Mouse (Mus musculus) liver, embryonic 16.5 days (tissue): ENCODE results near the gene Etfa. TPM values are rescaled to one million over a fixed set of nuclear protein-coding genes. Genes with fewer than 3 reads are reported as not detected.

Experiments used
- ATAC-seq: fragments of 200-750 bp; cut with Nextera tagmentation; 2 replicates; pipeline ENCODE4 v1.8.0; 2017; ENCODE audit warnings: low read depth, mild to moderate bottlenecking, moderate number of reproducible peaks, moderate library complexity
- H3K27ac ChIP-seq: fragments of 300-500 bp; sonication (generic); 2 replicates; pipeline ENCODE4 v1.5.1; 2014; ENCODE audit warnings: mild to moderate bottlenecking, low read length
- H3K27me3 ChIP-seq: fragments of 300-500 bp; sonication (generic); 2 replicates; pipeline ENCODE4 v1.6.1; 2014; ENCODE audit warnings: low read depth, low read length, mixed read lengths; ENCODE audit not compliant: control insufficient read depth, insufficient read depth
- H3K36me3 ChIP-seq: fragments of 300-500 bp; sonication (generic); 2 replicates; pipeline ENCODE4 v1.6.1; 2014; ENCODE audit warnings: mild to moderate bottlenecking; ENCODE audit not compliant: control insufficient read depth, insufficient read depth
- H3K4me1 ChIP-seq: fragments of 300-500 bp; sonication (generic); 2 replicates; pipeline ENCODE4 v1.6.1; 2014; ENCODE audit warnings: low read depth, low read length, mixed read lengths; ENCODE audit not compliant: control insufficient read depth
- H3K4me2 ChIP-seq: fragments of 300-500 bp; sonication (generic); 2 replicates; pipeline ENCODE4 v1.6.1; 2014; ENCODE audit warnings: low read depth, low read length, mixed read lengths
- H3K4me3 ChIP-seq: fragments of 300-500 bp; sonication (generic); 2 replicates; pipeline ENCODE4 v1.5.1; 2014; ENCODE audit warnings: low read depth, mild to moderate bottlenecking, low read length
- H3K9ac ChIP-seq: fragments of 300-500 bp; sonication (generic); 2 replicates; pipeline ENCODE4 v1.6.1; 2014; ENCODE audit warnings: low read depth, low read length
- H3K9me3 ChIP-seq: fragments of 300-500 bp; sonication (generic); replicated peaks from 2 replicates; pipeline ENCODE4 v1.6.1; 2016; ENCODE audit warnings: low read length; ENCODE audit not compliant: control insufficient read depth
- WGBS: fragments of 180-500 bp; shearing (Covaris S2); extraction: QIAGEN DNeasy Blood & Tissue Kit; methylation state at CpG from one replicate; pipeline ENCODE4 v1.1.7; 2014; ENCODE audit not compliant: insufficient replicate concordance; 5-methylcytosine and 5-hydroxymethylcytosine counted together
- polyA plus RNA-seq: library from polyadenylated mRNA; unstranded; fragments of >200 nt; fragmentation: Nextera tagmentation; extraction: Ambion mirVana; gene quantifications from 2 replicates; pipeline ENCODE4 v1.2.1, GENCODE M21; 2015

The Etfa gene
- polyA plus RNA-seq, 1 experiment from 2014 or later: 247 TPM

- no peaks in the 10 kb centered on the region for H3K36me3 ChIP-seq
- no peak for ATAC-seq
- H3K9ac ChIP-seq: no peak overlapping the region
- no peak overlapping the region for H3K4me2 ChIP-seq
- no peak overlapping the region for H3K4me3 ChIP-seq
- H3K27ac ChIP-seq: no peak overlapping the region
- H3K27me3 ChIP-seq: no peaks in the 10 kb centered on the region
- H3K9me3 ChIP-seq: no peaks in the 10 kb centered on the region
- no peaks in the 10 kb centered on the region for H3K4me1 ChIP-seq
Measured at GRCm38 (mm10) chr9:55478699-55479098, 33.3 kb downstream of the Etfa start.

- ATAC-seq: no peak
- WGBS: 23% methylated on average over 1 of the region's 1 CpGs
- no peaks in the 10 kb centered on the region for H3K4me1 ChIP-seq
- no peak overlapping the region for H3K27ac ChIP-seq
- no peaks in the 10 kb centered on the region for H3K36me3 ChIP-seq
- no peaks in the 10 kb centered on the region for H3K27me3 ChIP-seq
- no peaks in the 10 kb centered on the region for H3K9me3 ChIP-seq
- no peak overlapping the region for H3K4me3 ChIP-seq
- no peak overlapping the region for H3K9ac ChIP-seq
- no peak overlapping the region for H3K4me2 ChIP-seq
Measured at GRCm38 (mm10) chr9:55476084-55476483, 36.0 kb downstream of the Etfa start.

GRCm38 (mm10) chr9:55468397-55468796 lies 43.6 kb downstream of the Etfa start:
- Histone ChIP-seq H3K9ac (no peak overlapping the region), H3K9me3 (no peaks in the 10 kb centered on the region), H3K27ac (no peak overlapping the region), H3K4me3 (no peak overlapping the region), H3K4me1 (no peaks in the 10 kb centered on the region), H3K36me3 (no peaks in the 10 kb centered on the region), H3K27me3 (no peaks in the 10 kb centered on the region), H3K4me2 (no peak overlapping the region)
- 59% methylated on average over 1 of the region's 1 CpGs for WGBS
- ATAC-seq: no peak

- WGBS: 71% methylated on average over 5 of the region's 5 CpGs
- Histone ChIP-seq H3K4me1 (no peaks in the 10 kb centered on the region; the same call in 1 of the 2 replicates), H3K36me3 (no peaks in the 10 kb centered on the region), H3K4me2 (no peak overlapping the region), H3K9me3 (no peaks in the 10 kb centered on the region), H3K9ac (no peak overlapping the region), H3K27me3 (no peaks in the 10 kb centered on the region), H3K4me3 (no peak overlapping the region), H3K27ac (no peak overlapping the region)
- no peak for ATAC-seq
Measured at GRCm38 (mm10) chr9:55453366-55453765, 58.7 kb downstream of the Etfa start.

GRCm38 (mm10) chr9:55452906-55453305 lies 59.1 kb downstream of the Etfa start:
- H3K27ac ChIP-seq: no peak overlapping the region
- WGBS: 66% methylated on average over 1 of the region's 1 CpGs
- H3K9ac ChIP-seq: no peak overlapping the region
- no peak overlapping the region for H3K4me2 ChIP-seq
- ATAC-seq: no peak
- H3K4me3 ChIP-seq: no peak overlapping the region
- H3K27me3 ChIP-seq: no peaks in the 10 kb centered on the region
- H3K36me3 ChIP-seq: no peaks in the 10 kb centered on the region
- H3K4me1 ChIP-seq: no peaks in the 10 kb centered on the region; the same call in 1 of the 2 replicates
- no peaks in the 10 kb centered on the region for H3K9me3 ChIP-seq

GRCm38 (mm10) chr9:55451426-55451825 lies 60.6 kb downstream of the Etfa start:
- no peaks in the 10 kb centered on the region for H3K27me3 ChIP-seq
- no peaks in the 10 kb centered on the region for H3K9me3 ChIP-seq
- H3K4me3 ChIP-seq: no peak overlapping the region
- 79% methylated on average over 3 of the region's 3 CpGs for WGBS
- ATAC-seq: no peak
- H3K27ac ChIP-seq: no peak overlapping the region
- H3K9ac ChIP-seq: no peak overlapping the region
- no peak overlapping the region for H3K4me2 ChIP-seq
- no peaks in the 10 kb centered on the region; the same call in 1 of the 2 replicates for H3K4me1 ChIP-seq
- H3K36me3 ChIP-seq: no peaks in the 10 kb centered on the region

- WGBS: 69% methylated on average over 6 of the region's 6 CpGs
Measured at GRCm38 (mm10) chr9:55450035-55450434, 62.0 kb downstream of the Etfa start.

GRCm38 (mm10) chr9:55449108-55449507 lies 62.9 kb downstream of the Etfa start:
- Histone ChIP-seq H3K4me3 (no peak overlapping the region), H3K4me1 (no peaks in the 10 kb centered on the region; the same call in 1 of the 2 replicates), H3K27ac (no peak overlapping the region), H3K36me3 (no peaks in the 10 kb centered on the region), H3K4me2 (no peak overlapping the region), H3K9ac (no peak overlapping the region), H3K27me3 (no peaks in the 10 kb centered on the region), H3K9me3 (no peaks in the 10 kb centered on the region)
- ATAC-seq: no peak
- 36% methylated on average over 1 of the region's 1 CpGs for WGBS

More at GRCm38 (mm10) chr9:55450035-55450434, 62.0 kb downstream of the Etfa start:
- H3K27me3 ChIP-seq: no peaks in the 10 kb centered on the region
- no peak overlapping the region for H3K4me3 ChIP-seq
- ATAC-seq: no peak
- no peak overlapping the region for H3K9ac ChIP-seq
- no peak overlapping the region for H3K27ac ChIP-seq
- no peaks in the 10 kb centered on the region; the same call in 1 of the 2 replicates for H3K4me1 ChIP-seq
- no peaks in the 10 kb centered on the region for H3K9me3 ChIP-seq
- no peaks in the 10 kb centered on the region for H3K36me3 ChIP-seq
- H3K4me2 ChIP-seq: no peak overlapping the region

- H3K36me3 ChIP-seq: no peaks in the 10 kb centered on the region
- no peak overlapping the region for H3K4me2 ChIP-seq
- 80% methylated on average over 4 of the region's 4 CpGs for WGBS
- no peaks in the 10 kb centered on the region for H3K9me3 ChIP-seq
- H3K4me1 ChIP-seq: no peaks in the 10 kb centered on the region
- no peak for ATAC-seq
- H3K9ac ChIP-seq: no peak overlapping the region
- H3K4me3 ChIP-seq: no peak overlapping the region
- no peaks in the 10 kb centered on the region for H3K27me3 ChIP-seq
- H3K27ac ChIP-seq: no peak overlapping the region
Measured at GRCm38 (mm10) chr9:55447509-55447908, 64.5 kb downstream of the Etfa start.
